Mouse (Mus musculus) midbrain, embryonic 16.5 days (tissue): Measurements from ENCODE around the gene Moap1. TPM values are rescaled to one million over a fixed set of nuclear protein-coding genes. Genes with fewer than 3 reads are reported as not detected.
A peak's percentile ranks its signal among the peaks of the same experiment; 100 is the strongest.

Experiments used
- ATAC-seq: fragments of 200-750 bp; cut with Nextera tagmentation; 2 replicates; pipeline ENCODE4 v1.8.0; 2017; ENCODE audit warnings: moderate TSS enrichment
- H3K27ac ChIP-seq: fragments of 300-500 bp; sonication (generic); 2 replicates; pipeline ENCODE4 v1.5.1; 2014; ENCODE audit warnings: mild to moderate bottlenecking, low read length, mixed read lengths
- H3K27me3 ChIP-seq: fragments of 300-500 bp; sonication (generic); 2 replicates; pipeline ENCODE4 v1.6.1; 2014; ENCODE audit warnings: low read depth, low read length, mixed read lengths; ENCODE audit not compliant: control insufficient read depth, insufficient read depth
- H3K36me3 ChIP-seq: fragments of 300-500 bp; sonication (generic); 2 replicates; pipeline ENCODE4 v1.6.1; 2014; ENCODE audit warnings: mild to moderate bottlenecking, low read length, moderate library complexity, mixed read lengths; ENCODE audit not compliant: control insufficient read depth, insufficient read depth
- H3K4me1 ChIP-seq: fragments of 300-500 bp; sonication (generic); 2 replicates; pipeline ENCODE4 v1.6.1; 2014; ENCODE audit warnings: mild to moderate bottlenecking, low read length, mixed read lengths; ENCODE audit not compliant: control insufficient read depth, insufficient read depth
- H3K4me2 ChIP-seq: fragments of 300-500 bp; sonication (generic); 2 replicates; pipeline ENCODE4 v1.6.1; 2014; ENCODE audit warnings: mild to moderate bottlenecking, low read length, mixed read lengths
- H3K4me3 ChIP-seq: fragments of 300-500 bp; sonication (generic); 2 replicates; pipeline ENCODE4 v1.5.1; 2014; ENCODE audit warnings: low read depth, mild to moderate bottlenecking, low read length, moderate library complexity, mixed read lengths
- H3K9ac ChIP-seq: fragments of 300-500 bp; sonication (generic); 2 replicates; pipeline ENCODE4 v1.6.1; 2014; ENCODE audit warnings: low read depth, low read length, mixed read lengths
- H3K9me3 ChIP-seq: fragments of 300-500 bp; sonication (generic); replicated peaks from 2 replicates; pipeline ENCODE4 v1.6.1; 2014; ENCODE audit warnings: mild to moderate bottlenecking, low read length, mixed read lengths; ENCODE audit not compliant: control insufficient read depth, poor library complexity, severe bottlenecking
- WGBS: fragments of 180-500 bp; shearing (Covaris S2); extraction: QIAGEN DNeasy Blood & Tissue Kit; methylation state at CpG from one replicate; pipeline ENCODE4 v1.1.7; 2014; 5-methylcytosine and 5-hydroxymethylcytosine counted together
- polyA plus RNA-seq: library from polyadenylated mRNA; unstranded; fragments of >200 nt; fragmentation: Nextera tagmentation; extraction: Ambion mirVana; gene quantifications from 2 replicates; pipeline ENCODE4 v1.2.1, GENCODE M21; 2015

The Moap1 gene
- polyA plus RNA-seq: 76.2 and 78.4 TPM in 2 replicates

DNA sequence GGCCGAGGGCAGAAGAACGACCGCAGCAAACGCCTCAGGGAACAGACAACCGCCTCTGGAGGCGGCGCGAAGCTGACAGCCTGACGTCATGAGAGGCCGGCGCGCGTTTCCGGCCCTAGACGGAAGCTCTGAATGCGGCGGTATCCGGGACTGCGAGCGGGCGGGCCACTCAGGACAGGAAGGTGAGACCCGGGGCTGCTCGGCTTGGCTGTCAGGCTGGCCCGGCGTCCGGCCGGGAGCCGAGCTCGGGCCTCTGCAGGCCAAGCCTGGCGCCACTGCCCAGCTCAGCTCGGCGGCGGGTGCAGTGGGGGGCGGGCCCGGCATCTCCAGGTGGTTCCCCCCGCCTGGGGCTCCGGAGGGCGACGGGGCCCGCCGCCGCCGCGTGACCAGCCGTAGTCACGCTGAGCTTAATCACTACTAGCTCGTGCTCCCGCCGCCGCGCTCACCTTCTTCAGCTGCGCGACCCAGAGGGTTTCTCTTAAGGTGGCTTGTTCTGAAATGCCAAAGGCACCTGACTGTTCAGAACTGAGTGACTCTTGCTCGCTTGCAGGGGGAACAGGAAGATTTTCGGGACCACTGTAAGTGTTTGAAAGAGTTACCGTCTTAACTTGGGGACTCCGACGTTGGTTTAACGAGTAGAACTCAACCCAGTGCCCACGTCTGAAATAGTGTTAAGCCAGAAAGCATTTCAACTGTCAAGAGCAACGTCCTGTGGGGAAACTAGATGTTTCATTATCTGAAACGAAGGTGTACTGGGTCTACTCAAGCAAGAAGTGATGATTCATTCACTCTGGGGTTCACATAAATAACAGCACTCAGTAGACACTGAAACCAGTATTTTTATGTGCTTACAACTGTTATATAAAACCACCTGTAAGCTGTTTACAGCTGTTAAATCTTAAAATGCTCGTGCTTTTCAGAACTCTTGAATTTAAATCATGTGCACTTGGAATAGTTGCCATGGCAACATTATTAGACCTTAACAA is at the start of gene Moap1, which contains the start of gene Tmem251:
Gene Moap1, minus strand, starts transcription at position 73 of the 986 bp plus-strand sequence.
Gene Tmem251, plus strand, starts transcription at position 174 of the 986 bp plus-strand sequence.
- no peaks in the 10 kb centered on the region for H3K9me3 ChIP-seq
- peaks cover 23% of the 10 kb centered on the region for H3K4me1 ChIP-seq
- peak within 1 kb of the TSS; percentile 94 for H3K27ac ChIP-seq
- H3K9ac ChIP-seq: peak within 1 kb of the TSS; percentile 94
- H3K4me2 ChIP-seq: peak within 1 kb of the TSS; percentile 97
- no peaks in the 10 kb centered on the region for H3K36me3 ChIP-seq
- under 1% methylated on average over 63 of the region's 63 CpGs for WGBS
- H3K4me3 ChIP-seq: peak within 1 kb of the TSS; percentile 86
- no peaks in the 10 kb centered on the region for H3K27me3 ChIP-seq
- ATAC-seq: peak; percentile 97

DNA sequence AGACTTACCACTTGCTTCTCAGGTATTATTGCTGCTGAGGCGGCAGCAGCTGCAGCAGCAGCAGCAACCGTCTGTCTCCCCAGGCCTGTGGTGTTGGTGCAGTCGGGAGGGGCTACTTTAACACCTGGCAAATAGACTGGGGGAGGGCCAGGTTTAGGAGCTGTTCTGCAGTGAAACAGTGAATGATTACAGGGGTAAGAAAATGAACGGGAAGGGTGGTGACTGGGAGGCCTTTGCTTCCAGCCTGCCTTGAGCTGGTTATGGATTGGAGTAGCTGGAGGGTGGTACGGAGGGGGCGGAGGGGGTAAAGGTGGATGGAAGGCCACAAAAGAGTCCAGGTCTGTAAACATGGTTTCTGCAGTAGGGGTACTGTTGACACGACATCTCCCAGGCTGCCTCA is 44.5 kb upstream of the Moap1 start:
- H3K9me3 ChIP-seq: no peaks in the 10 kb centered on the region
- no peak for ATAC-seq
- H3K9ac ChIP-seq: no peak overlapping the region
- H3K27me3 ChIP-seq: no peaks in the 10 kb centered on the region
- H3K4me3 ChIP-seq: no peak overlapping the region
- H3K4me1 ChIP-seq: no peaks in the 10 kb centered on the region
- WGBS: 91% methylated on average over 7 of the region's 7 CpGs
- H3K27ac ChIP-seq: no peak overlapping the region
- H3K4me2 ChIP-seq: no peak overlapping the region
- peaks cover 29% of the 10 kb centered on the region for H3K36me3 ChIP-seq

DNA sequence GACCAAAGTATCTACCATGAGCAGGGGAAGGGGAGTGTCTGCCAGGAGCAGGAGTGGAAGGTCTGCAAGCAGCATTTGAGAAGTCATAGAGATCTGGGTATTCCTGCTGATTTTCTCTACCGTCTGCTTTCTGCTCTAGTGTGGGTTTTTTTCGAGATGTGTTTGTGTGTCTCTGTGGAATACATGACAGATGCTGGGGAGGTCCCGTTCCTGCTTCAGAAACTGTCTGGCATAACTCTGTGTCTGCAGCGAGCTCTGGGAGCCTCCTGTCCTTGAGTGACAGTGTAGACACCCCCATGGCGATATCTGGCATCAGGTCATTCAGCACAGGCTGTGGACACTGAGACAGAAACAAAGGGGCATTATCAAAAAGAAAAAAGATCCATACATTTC is 42.1 kb upstream of the Moap1 start:
- H3K36me3 ChIP-seq: peaks cover 27% of the 10 kb centered on the region
- H3K4me2 ChIP-seq: no peak overlapping the region
- no peaks in the 10 kb centered on the region for H3K9me3 ChIP-seq
- no peaks in the 10 kb centered on the region for H3K27me3 ChIP-seq
- no peaks in the 10 kb centered on the region for H3K4me1 ChIP-seq
- no peak for ATAC-seq
- 85% methylated on average over 5 of the region's 5 CpGs for WGBS
- H3K27ac ChIP-seq: no peak overlapping the region
- no peak overlapping the region for H3K4me3 ChIP-seq
- no peak overlapping the region for H3K9ac ChIP-seq

DNA sequence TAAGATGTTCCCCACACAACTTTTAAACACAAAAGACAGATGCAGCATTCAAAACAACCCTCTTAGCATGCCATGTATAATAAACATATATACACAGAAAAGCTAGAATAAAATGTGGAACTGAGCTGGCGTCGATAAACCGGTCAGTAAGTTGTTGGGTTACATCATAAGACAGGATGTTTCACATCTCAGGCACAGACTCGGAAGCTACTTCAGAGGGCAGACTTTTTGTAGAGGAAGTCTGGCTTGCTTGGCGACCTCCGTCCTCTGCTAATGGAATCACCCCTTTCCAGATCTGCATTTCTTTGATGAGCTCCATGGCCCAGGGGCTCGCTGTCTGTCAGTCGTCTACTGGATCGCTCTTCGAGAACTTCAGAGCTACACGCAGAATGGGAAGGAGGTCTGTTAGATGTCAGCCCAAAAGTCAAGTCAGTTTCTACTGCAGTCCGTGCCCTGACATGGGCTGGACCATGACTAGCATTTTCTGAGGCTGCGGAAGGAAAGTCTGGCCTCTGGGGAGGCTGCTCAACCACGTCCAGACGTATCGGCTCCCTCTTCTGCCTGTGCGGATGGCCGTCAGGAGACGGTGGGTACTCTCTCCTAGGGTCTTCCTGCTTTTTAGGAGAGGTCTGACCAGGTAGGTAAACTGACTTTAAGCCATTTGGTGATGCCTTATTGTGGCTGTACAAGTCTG is 41.6 kb upstream of the Moap1 start:
- no peak for ATAC-seq
- 90% methylated on average over 19 of the region's 19 CpGs for WGBS
- no peak overlapping the region for H3K9ac ChIP-seq
- H3K27ac ChIP-seq: no peak overlapping the region
- no peaks in the 10 kb centered on the region for H3K27me3 ChIP-seq
- no peaks in the 10 kb centered on the region for H3K4me1 ChIP-seq
- H3K4me2 ChIP-seq: no peak overlapping the region
- no peak overlapping the region for H3K4me3 ChIP-seq
- peaks cover 21% of the 10 kb centered on the region for H3K36me3 ChIP-seq
- H3K9me3 ChIP-seq: no peaks in the 10 kb centered on the region

DNA sequence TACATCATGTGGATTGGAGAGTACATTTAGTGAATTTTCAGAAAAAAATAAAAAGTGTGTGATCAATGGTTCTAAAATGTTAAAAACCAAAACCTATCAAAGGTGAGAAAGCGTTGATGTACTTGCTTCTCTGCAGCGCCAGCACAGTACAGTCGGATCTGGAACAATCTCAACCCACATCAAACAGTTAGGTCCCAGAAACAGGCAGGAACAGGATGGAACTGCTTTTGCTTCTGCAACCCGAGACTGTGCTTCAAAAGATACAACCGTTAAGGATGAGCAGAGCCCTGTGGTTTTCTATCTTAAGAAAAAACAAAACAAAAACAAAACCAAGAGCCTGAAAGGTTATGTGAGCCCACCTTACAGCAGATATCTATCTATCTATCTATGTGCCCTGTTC is 39.4 kb upstream of the Moap1 start:
- no peak overlapping the region for H3K27ac ChIP-seq
- no peaks in the 10 kb centered on the region for H3K4me1 ChIP-seq
- H3K4me3 ChIP-seq: no peak overlapping the region
- H3K36me3 ChIP-seq: peaks cover 14% of the 10 kb centered on the region
- 94% methylated on average over 5 of the region's 5 CpGs for WGBS
- no peak overlapping the region for H3K4me2 ChIP-seq
- H3K27me3 ChIP-seq: no peaks in the 10 kb centered on the region
- no peak overlapping the region for H3K9ac ChIP-seq
- ATAC-seq: no peak
- H3K9me3 ChIP-seq: no peaks in the 10 kb centered on the region

DNA sequence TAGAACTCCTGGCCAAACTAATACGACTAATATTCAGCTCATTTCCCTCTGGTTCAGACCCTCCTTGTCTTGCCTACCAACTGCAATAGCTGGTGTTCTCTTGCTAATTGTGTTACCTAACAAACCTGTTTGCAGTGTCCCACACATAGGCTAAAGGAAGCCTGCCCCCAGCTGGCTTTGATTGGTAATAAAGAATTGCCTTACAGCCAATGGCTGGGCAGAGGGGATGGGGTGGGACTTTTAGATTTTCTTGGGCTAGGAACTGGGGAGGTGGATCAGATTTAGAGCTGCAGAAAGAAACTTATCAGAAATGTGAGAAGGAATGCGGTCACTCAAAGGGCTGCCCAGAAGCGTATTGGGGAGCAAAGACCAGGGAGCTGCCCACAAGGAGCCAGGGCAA is 36.0 kb upstream of the Moap1 start:
- Histone ChIP-seq H3K27me3 (no peaks in the 10 kb centered on the region), H3K36me3 (peaks cover 11% of the 10 kb centered on the region), H3K9ac (no peak overlapping the region), H3K27ac (no peak overlapping the region), H3K9me3 (no peaks in the 10 kb centered on the region), H3K4me3 (no peak overlapping the region), H3K4me1 (no peaks in the 10 kb centered on the region), H3K4me2 (no peak overlapping the region)
- ATAC-seq: no peak
- WGBS: 60% methylated on average over 3 of the region's 3 CpGs

DNA sequence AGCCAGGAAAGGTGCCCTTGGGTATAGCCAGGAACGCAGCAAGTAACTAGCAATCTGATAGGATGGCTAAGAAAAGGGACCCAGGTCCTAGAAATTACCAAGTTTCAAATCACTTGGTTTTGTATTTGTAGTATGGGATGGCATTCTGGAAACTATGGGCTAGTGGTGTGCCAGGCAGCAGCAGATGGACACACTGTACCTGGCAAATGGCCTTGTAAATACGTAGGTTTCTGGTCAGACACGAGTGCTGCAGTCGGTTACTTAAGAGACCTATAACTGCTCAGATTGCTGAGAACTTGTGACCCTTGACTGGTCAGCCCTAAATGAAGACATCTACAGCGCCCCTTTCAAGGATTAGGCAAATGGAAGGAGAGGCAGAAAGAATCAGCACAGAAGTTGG is 34.7 kb upstream of the Moap1 start:
- WGBS: 65% methylated on average over 5 of the region's 5 CpGs
- peaks cover 7% of the 10 kb centered on the region; the same call in 1 of the 2 replicates for H3K36me3 ChIP-seq
- H3K9ac ChIP-seq: no peak overlapping the region
- H3K9me3 ChIP-seq: no peaks in the 10 kb centered on the region
- no peak overlapping the region for H3K4me3 ChIP-seq
- H3K4me2 ChIP-seq: no peak overlapping the region
- H3K4me1 ChIP-seq: no peaks in the 10 kb centered on the region
- no peak overlapping the region for H3K27ac ChIP-seq
- no peaks in the 10 kb centered on the region for H3K27me3 ChIP-seq
- ATAC-seq: no peak

DNA sequence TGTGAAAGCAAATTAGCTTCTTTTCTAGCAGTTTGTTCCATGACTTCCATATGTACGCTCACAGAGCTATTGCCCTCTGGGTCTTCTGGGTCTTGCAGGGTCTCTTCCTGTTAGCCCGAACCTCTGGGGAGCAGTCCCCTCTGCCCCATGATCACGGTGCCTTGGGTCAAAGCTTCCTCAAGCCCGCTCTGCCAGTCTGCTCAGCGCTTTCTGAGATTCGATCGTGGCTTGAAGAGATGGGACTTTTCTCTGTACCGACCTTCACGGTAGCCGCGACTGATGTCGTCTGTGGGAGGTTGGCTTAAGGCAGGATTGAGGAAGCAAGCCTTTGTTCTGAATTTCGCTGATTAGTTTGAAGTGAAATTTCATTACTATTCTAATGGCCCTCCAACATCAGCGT is 32.6 kb upstream of the Moap1 start:
- WGBS: 90% methylated on average over 14 of the region's 14 CpGs
- Histone ChIP-seq H3K9ac (no peak overlapping the region), H3K4me3 (no peak overlapping the region), H3K4me2 (no peak overlapping the region), H3K36me3 (peaks cover 25% of the 10 kb centered on the region), H3K27me3 (no peaks in the 10 kb centered on the region), H3K9me3 (no peaks in the 10 kb centered on the region), H3K4me1 (no peaks in the 10 kb centered on the region), H3K27ac (no peak overlapping the region)
- ATAC-seq: no peak

DNA sequence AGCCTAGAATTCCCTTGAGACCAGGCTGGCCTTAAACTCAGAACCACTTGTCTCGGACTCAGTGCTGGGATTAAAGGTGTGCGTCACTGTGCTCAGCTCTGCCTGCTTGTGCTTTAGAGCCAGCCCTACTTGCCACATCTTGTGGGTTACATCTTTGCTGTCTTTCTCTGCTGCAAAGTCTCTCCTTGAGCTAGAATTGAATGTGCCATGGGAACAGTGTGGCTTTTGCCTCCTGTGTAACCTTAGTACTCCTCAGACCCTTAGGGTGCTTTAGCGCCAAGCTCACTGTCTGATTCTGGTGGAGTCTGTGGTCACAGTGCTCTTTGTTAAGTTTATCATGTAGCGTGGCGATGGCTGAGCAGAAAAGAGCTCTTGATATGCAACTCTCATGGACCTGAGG is 29.2 kb upstream of the Moap1 start:
- Histone ChIP-seq H3K27ac (no peak overlapping the region), H3K4me3 (no peak overlapping the region), H3K9ac (no peak overlapping the region), H3K36me3 (peaks cover 46% of the 10 kb centered on the region), H3K4me2 (no peak overlapping the region), H3K27me3 (no peaks in the 10 kb centered on the region), H3K9me3 (no peaks in the 10 kb centered on the region), H3K4me1 (no peaks in the 10 kb centered on the region)
- ATAC-seq: no peak
- 98% methylated on average over 5 of the region's 5 CpGs for WGBS
